Mouse (Mus musculus) heart, embryonic 10.5 days (tissue): ENCODE measurements around the gene Iglon5. TPM values are rescaled to one million over a fixed set of nuclear protein-coding genes. Genes with fewer than 3 reads are reported as not detected.
A peak's percentile ranks its signal among the peaks of the same experiment; 100 is the strongest.

Source experiments
- DNase-seq: peaks from one replicate; pipeline ENCODE4 v3.0.0-alpha.2; 2017; ENCODE audit warnings: low spot score
- H3K27ac ChIP-seq: fragments of 300-500 bp; sonication (generic); 2 replicates; pipeline ENCODE4 v1.5.1; 2016; ENCODE audit warnings: mild to moderate bottlenecking
- H3K27me3 ChIP-seq: fragments of 300-500 bp; sonication (generic); 2 replicates; pipeline ENCODE4 v1.6.1; 2016; ENCODE audit warnings: mild to moderate bottlenecking; ENCODE audit not compliant: poor library complexity, insufficient read depth, severe bottlenecking
- H3K36me3 ChIP-seq: fragments of 300-500 bp; sonication (generic); 2 replicates; pipeline ENCODE4 v1.6.1; 2016; ENCODE audit warnings: mild to moderate bottlenecking, moderate library complexity
- H3K4me1 ChIP-seq: fragments of 300-500 bp; sonication (generic); 2 replicates; pipeline ENCODE4 v1.6.1; 2016; ENCODE audit warnings: mild to moderate bottlenecking
- H3K4me3 ChIP-seq: fragments of 300-500 bp; sonication (generic); 2 replicates; pipeline ENCODE4 v1.5.1; 2016; ENCODE audit warnings: mild to moderate bottlenecking, moderate library complexity
- H3K9me3 ChIP-seq: fragments of 300-500 bp; sonication (generic); 2 replicates; pipeline ENCODE4 v1.6.1; 2016; ENCODE audit warnings: mild to moderate bottlenecking, moderate library complexity
- WGBS: fragments of 180-500 bp; shearing (Covaris S2); methylation state at CpG from one replicate; pipeline ENCODE4 v1.1.7; 2016; 5-methylcytosine and 5-hydroxymethylcytosine counted together
- polyA plus RNA-seq: library from polyadenylated mRNA; unstranded; fragments of >200 nt; fragmentation: Nextera tagmentation; extraction: Ambion mirVana; gene quantifications from 2 replicates; pipeline ENCODE4 v1.2.1, GENCODE M21; 2016

Gene Iglon5
- 0.20 TPM in 1 of 2 replicates, not detected in the other for polyA plus RNA-seq

DNA sequence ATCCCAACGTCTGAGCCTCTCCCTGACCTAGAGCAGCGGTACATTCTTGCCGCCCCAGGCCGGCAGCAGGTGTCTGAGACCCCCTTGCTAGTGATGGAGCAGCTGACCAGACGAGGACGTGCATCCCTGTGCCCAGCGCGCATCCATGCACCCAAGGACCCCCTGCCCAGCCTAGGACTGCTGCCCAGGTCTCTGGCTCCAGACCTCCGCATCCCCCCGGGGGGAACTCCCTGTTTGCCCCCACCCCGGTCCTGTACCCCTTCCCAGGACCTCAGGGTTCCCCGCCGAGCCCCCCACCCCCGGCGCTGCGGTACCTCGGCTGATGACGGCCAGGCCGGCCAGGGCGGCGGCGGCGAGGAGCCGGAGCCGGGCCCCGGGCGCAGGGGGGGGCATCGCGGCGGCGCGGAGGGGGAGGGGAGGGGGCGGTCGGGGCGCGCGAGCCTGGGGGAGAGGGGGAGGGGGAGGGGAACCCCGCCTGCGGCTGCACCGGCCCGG is at the start of gene Iglon5:
Gene Iglon5, minus strand, starts transcription at position 445 of the 495 bp plus-strand sequence.
- H3K4me3 ChIP-seq = peak within 1 kb of the TSS; percentile 59
- under 1% methylated on average over 20 of the region's 41 CpGs for WGBS
- no peak for DNase-seq
- peaks cover 9% of the 10 kb centered on the region; the same call in 1 of the 2 replicates for H3K4me1 ChIP-seq
- H3K36me3 ChIP-seq = no peaks in the 10 kb centered on the region
- H3K9me3 ChIP-seq = no peaks in the 10 kb centered on the region
- peaks cover 59% of the 10 kb centered on the region for H3K27me3 ChIP-seq
- H3K27ac ChIP-seq = peak within 1 kb of the TSS; percentile 54

DNA sequence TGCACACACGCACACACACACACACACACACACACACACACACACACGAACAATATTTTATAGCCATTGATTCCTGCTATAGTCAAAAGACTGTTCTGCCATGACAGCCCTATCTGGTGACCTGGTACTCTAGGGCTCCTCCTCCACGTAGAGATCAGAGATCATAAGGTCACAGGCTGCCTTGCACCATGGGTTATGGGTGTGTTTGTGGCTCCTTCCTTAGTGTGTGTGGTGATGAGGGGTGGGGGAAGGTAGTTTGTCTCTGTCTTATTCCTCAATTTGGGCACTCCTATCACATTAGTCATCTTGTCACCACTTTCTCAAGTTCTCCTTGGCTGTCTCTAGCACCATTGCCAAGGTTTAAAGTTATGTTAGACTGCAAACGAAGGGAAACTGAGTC is 48.6 kb upstream of the Iglon5 start:
- Histone ChIP-seq H3K27ac (no peak overlapping the region), H3K9me3 (no peaks in the 10 kb centered on the region), H3K4me3 (no peak overlapping the region), H3K36me3 (no peaks in the 10 kb centered on the region), H3K4me1 (no peaks in the 10 kb centered on the region), H3K27me3 (no peaks in the 10 kb centered on the region)
- 60% methylated on average over 4 of the region's 4 CpGs for WGBS
- no peak for DNase-seq

DNA sequence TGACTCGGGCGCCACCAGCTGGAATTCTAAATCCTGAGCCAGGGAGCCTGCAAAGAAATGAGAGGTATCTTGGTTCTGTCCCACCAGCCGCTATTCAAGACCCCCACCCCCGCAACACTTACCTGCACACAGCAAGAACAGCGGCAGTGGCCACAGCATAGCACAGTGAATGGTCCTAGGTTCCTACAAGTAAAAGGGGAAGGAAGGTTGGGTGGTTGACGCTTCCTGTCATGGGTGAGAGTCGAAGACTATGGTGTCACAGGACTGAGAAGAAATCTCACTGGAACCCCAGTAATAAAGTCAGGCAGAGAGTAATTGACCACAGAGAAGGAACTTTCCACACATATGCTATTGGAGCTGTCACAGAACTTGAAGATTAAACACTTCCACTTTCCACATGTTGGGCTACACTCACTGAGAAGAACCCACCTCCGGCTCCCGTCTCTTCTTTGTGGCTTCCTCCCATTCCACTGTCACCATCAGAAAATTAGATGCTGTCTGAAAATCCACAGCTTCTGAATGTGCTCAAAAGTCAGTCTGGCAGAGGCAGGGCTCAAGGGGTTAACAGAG is 43.1 kb upstream of the Iglon5 start:
- no peaks in the 10 kb centered on the region for H3K4me1 ChIP-seq
- H3K9me3 ChIP-seq = no peaks in the 10 kb centered on the region
- 81% methylated on average over 9 of the region's 9 CpGs for WGBS
- H3K27me3 ChIP-seq = no peaks in the 10 kb centered on the region
- no peaks in the 10 kb centered on the region for H3K36me3 ChIP-seq
- no peak overlapping the region for H3K27ac ChIP-seq
- DNase-seq = peak; percentile 65
- no peak overlapping the region for H3K4me3 ChIP-seq

DNA sequence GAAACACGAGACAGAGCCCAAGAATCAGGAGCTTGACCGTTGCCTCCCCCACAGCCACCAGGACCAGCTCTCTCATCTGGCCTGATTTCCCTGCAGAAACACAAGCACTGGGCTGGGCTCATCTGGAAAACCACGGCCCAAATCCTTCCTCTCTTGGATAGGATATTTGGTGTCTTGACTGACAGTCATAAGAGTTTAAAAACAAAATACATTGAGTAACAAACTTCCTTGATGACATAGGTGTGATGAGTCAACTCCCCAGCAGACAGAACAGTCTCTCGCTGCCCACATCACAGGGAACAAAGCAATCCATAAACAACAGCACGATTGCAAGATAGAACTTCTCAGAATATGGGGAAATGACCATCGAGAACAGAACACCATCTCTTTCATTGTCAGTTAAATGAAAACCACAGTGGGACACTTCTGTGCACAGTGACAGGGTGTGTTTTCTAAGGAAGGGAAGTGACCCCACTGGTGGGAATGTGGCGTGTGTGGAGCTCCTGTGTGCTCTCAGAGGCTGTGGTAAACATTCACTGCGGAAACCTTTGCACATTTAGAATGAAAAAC is 40.4 kb upstream of the Iglon5 start:
- no peak overlapping the region for H3K4me3 ChIP-seq
- 72% methylated on average over 8 of the region's 8 CpGs for WGBS

DNA sequence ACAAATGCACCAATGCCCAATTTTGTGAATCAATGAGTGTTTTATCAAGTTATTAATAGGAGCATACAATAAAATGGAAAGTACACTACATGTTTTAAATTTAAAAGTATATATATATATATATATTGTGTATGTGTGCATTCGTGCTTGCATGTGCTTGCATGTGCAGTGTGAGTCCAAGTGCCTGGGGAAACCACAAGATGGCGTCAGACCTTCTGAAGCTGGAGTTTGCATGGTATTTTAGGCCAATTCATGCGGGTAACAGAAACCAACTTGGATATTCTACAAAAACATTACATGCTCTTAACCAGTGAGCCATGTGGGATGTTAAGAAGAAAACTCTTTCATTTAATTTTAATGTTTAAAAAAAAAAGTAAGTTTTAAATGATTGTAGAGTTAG is 35.4 kb upstream of the Iglon5 start:
- no peaks in the 10 kb centered on the region for H3K36me3 ChIP-seq
- WGBS = 46% methylated on average over 3 of the region's 3 CpGs
- peak; percentile 3 for DNase-seq

More for the DNA sequence above, 40.4 kb upstream of the Iglon5 start:
- H3K36me3 ChIP-seq = no peaks in the 10 kb centered on the region
- no peaks in the 10 kb centered on the region for H3K27me3 ChIP-seq
- no peak overlapping the region for H3K27ac ChIP-seq
- H3K4me1 ChIP-seq = no peaks in the 10 kb centered on the region
- H3K9me3 ChIP-seq = no peaks in the 10 kb centered on the region
- peak; percentile 38 for DNase-seq

DNA sequence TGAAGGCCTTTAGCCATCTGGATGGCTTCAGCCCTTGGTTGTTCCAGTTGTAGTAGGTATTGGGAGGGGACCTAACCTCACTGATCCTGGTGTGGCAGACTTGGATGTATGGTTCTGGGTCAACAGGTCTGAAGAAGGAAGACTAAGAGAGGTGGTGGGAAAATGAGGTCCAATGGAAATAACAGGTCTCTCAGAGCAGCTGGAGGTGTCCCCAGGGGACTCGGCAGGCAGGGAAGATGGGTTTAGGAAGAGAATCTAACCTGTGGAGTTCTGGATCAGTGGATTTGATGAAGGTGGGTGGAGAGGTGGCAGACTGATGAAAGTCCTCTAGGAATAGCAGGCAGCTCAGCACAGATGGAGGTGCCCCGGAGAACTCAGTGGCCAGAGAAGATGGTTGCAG is 32.9 kb upstream of the Iglon5 start:
- H3K4me3 ChIP-seq = no peak overlapping the region
- H3K4me1 ChIP-seq = no peaks in the 10 kb centered on the region
- 80% methylated on average over 2 of the region's 2 CpGs for WGBS
- DNase-seq = peak; percentile 58
- no peaks in the 10 kb centered on the region for H3K36me3 ChIP-seq
- H3K27me3 ChIP-seq = no peaks in the 10 kb centered on the region
- H3K9me3 ChIP-seq = no peaks in the 10 kb centered on the region
- H3K27ac ChIP-seq = no peak overlapping the region

More for the DNA sequence above, 35.4 kb upstream of the Iglon5 start:
- H3K27ac ChIP-seq = no peak overlapping the region
- no peaks in the 10 kb centered on the region for H3K27me3 ChIP-seq
- H3K4me1 ChIP-seq = no peaks in the 10 kb centered on the region
- no peaks in the 10 kb centered on the region for H3K9me3 ChIP-seq
- no peak overlapping the region for H3K4me3 ChIP-seq

DNA sequence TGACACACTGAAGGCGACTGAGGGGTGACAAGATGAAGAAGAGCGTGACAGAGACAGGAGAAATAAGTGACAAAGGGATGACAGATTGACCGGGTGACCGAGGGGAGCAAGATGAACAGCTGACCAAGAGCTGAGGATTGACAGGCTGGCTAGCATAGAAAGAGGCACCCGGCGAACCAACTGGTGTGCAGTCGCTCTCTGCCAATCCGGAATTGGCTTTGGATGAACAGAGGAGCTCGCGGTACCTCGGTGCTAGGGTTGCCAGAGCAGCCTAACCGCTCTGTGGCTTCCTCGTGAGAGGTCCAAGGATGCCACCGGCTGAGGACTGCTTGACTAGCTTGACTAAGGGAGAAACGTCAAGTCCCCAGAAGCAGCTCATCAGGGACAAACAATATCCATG is 28.5 kb upstream of the Iglon5 start:
- H3K27me3 ChIP-seq = no peaks in the 10 kb centered on the region
- no peak overlapping the region for H3K27ac ChIP-seq
- no peaks in the 10 kb centered on the region for H3K9me3 ChIP-seq
- no peaks in the 10 kb centered on the region for H3K4me1 ChIP-seq
- DNase-seq = peak; percentile 64
- no peaks in the 10 kb centered on the region for H3K36me3 ChIP-seq
- WGBS = 80% methylated on average over 15 of the region's 15 CpGs
- no peak overlapping the region for H3K4me3 ChIP-seq

DNA sequence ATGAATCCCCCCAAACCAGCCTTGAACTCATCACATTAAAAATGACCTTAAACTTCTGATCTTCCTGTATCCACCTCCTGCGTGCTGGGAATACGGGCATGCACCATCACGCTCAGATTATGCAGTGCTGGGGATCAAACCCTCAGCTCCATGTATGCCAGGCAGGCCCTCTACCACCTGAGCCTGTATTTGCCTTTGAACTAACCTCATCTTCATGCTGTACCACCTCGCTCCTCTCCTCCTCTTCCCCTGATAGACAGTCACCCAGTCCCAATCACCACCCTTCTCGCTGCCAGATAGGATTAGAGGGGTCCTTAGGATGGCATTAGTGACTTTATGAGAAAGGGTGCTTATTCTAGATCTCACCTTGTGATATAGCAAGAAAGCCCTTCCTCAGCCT is 25.2 kb upstream of the Iglon5 start:
- H3K4me1 ChIP-seq = no peaks in the 10 kb centered on the region
- H3K4me3 ChIP-seq = no peak overlapping the region
- H3K36me3 ChIP-seq = no peaks in the 10 kb centered on the region
- no peaks in the 10 kb centered on the region for H3K9me3 ChIP-seq
- no peak overlapping the region for H3K27ac ChIP-seq
- DNase-seq = peak; percentile 64
- 80% methylated on average over 5 of the region's 5 CpGs for WGBS
- H3K27me3 ChIP-seq = no peaks in the 10 kb centered on the region

DNA sequence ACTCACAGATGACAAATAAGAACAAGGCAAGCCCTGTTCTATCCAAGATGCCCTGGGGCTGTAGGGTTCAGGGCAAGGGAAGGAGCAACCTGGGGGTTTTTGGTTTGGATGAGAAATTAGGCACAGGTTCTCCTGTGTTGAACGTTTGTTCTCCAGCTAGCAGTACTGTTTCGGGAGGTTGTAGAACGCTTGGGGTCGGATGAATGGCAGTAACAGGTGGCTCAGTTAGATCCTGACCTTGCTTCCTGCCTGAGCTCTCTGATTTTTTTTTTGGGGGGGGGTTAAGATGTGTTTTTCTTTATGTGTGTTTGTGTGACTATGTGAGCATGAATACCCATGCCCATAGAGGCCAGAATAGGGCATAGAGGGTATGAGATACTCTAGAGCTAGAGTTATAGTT is 22.6 kb upstream of the Iglon5 start:
- peak; percentile 14 for DNase-seq
- H3K9me3 ChIP-seq = no peaks in the 10 kb centered on the region
- H3K27me3 ChIP-seq = no peaks in the 10 kb centered on the region
- no peak overlapping the region for H3K4me3 ChIP-seq
- H3K4me1 ChIP-seq = no peaks in the 10 kb centered on the region
- WGBS = 79% methylated on average over 4 of the region's 4 CpGs
- no peak overlapping the region for H3K27ac ChIP-seq
- H3K36me3 ChIP-seq = no peaks in the 10 kb centered on the region

DNA sequence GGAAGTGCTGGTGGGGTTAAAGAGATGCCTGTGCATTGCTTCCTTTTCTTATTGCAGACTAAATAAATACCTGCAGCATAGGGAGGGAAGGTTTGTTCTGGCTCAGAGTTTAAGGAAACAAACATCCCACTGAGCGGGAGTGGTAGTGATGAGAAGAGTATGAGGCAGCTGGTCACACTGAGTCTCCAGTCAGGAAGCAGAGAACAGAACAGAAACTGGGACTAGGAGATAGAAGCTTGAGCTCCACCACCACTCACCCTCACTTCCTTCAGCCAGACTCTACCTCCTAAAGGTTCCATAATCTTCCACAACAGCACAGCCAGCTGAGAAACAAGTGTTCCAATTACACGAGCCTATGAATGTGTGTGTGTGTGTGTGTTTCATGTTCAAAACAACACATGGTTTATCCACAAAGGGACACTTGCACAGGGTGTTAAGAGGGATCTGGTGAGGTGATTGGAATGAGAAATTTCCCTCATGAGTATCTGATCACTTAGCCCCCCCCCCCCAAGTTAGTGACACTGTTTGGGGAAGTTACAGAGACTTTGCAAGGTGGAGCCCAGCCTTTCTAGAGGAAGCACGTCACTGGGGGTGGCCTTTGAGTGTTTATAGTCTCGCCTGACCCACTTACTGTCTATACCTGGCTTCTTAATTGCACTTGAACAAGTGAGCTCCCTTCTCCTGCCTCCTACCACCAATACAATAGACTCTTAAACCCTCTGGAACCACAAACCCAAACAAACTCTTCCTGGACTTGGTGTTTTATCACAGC is 22.0 kb upstream of the Iglon5 start:
- Histone ChIP-seq H3K4me1 (no peaks in the 10 kb centered on the region), H3K27ac (no peak overlapping the region), H3K9me3 (no peaks in the 10 kb centered on the region), H3K27me3 (no peaks in the 10 kb centered on the region), H3K4me3 (no peak overlapping the region), H3K36me3 (no peaks in the 10 kb centered on the region)
- DNase-seq = peak; percentile 33
- 59% methylated on average over 4 of the region's 4 CpGs for WGBS

DNA sequence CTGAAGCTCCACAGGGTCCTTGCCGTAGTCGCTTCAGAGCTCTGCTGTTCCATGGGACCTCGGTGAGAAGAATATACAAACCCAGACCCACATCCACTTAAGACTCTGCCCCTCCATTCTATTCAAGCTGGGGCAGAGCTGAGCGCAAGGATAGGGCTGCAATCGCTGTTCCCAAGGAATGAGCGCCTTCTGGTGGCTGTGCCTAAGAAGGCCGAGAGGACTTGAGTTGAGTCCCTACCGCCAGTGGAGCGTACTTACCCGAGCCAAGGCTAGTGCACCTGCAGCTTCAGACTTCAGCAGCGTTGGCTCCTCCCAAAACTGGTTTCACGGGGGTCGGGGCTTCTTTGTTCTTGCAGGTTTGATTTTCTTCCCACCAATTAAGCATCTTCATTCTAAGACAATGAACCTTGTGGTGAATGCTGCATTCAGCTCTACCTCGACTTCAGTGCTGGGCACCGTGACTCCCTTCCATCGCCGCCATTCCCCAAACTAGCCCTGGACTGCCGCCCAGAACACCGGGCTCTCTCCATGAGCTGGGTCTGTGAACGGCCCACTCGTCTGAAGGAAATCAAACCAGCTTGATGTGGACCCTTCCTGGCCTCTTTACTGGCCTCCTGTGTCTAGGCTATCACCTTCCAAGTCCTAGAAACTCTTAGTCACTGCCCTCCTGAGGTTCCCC is 5.6 kb upstream of the Iglon5 start:
- Histone ChIP-seq H3K27me3 (peaks cover 47% of the 10 kb centered on the region), H3K36me3 (no peaks in the 10 kb centered on the region), H3K27ac (no peak overlapping the region), H3K4me3 (no peak overlapping the region), H3K9me3 (peaks cover 9% of the 10 kb centered on the region; the same call in 1 of the 2 replicates), H3K4me1 (no peaks in the 10 kb centered on the region)
- WGBS = 20% methylated on average over 21 of the region's 21 CpGs
- DNase-seq = no peak

DNA sequence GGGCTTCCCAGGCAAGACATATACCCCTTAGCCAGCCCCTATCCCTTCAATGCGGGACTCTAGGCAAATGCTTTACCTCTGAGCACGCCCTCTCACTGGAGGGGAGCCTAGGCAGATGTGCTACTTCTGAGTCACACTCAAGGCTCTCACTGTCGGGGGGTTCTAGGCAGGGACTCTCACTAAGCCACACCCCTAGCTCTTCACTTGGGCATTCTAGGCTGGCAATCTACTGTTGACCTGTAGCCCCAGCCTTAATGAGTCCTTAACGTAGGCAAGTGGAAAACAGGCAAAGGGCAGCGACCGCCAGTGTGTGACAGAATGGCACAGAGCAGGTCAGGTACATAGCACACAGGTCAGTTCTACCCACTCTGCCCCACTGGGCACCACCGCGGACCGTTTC is 986 bp upstream of the Iglon5 start:
- 51% methylated on average over 9 of the region's 9 CpGs for WGBS
- no peak for DNase-seq
- peaks cover 70% of the 10 kb centered on the region for H3K27me3 ChIP-seq

More for the DNA sequence above, 986 bp upstream of the Iglon5 start:
- H3K4me3 ChIP-seq = no peak overlapping the region
- H3K9me3 ChIP-seq = no peaks in the 10 kb centered on the region
- H3K4me1 ChIP-seq = peaks cover 9% of the 10 kb centered on the region; the same call in 1 of the 2 replicates
- no peaks in the 10 kb centered on the region for H3K36me3 ChIP-seq
- H3K27ac ChIP-seq = no peak overlapping the region
